Mouse (Mus musculus): Measurements from ENCODE around the gene Ctbp2.

- no peak for TF ChIP-seq ZC3H11A (IDR thresholded peaks at IDR 0.05; ENCODE audit: borderline replicate concordance, low read depth, low read length)
- no peak for TF ChIP-seq HCFC1 (IDR thresholded peaks at IDR 0.05; ENCODE audit: borderline replicate concordance, insufficient read depth, low read length)
- TF ChIP-seq CHD2 (IDR thresholded peaks at IDR 0.05; ENCODE audit: low read depth, low read length), result no peak
- no peak for TF ChIP-seq MAFK (IDR thresholded peaks at IDR 0.05; ENCODE audit: insufficient read depth, low read depth, low read length)
- TF ChIP-seq ZNF384 (IDR thresholded peaks at IDR 0.05; ENCODE audit: low read depth, low read length), result no peak; the same call in 1 of the 2 replicates
These were observed 3.0 kb downstream of the Ctbp2 start for GRCm38 (mm10) chr7:133121080-133121607.
